Mouse (Mus musculus): ENCODE measurements around the gene Shank1.

Gene Shank1

DNA sequence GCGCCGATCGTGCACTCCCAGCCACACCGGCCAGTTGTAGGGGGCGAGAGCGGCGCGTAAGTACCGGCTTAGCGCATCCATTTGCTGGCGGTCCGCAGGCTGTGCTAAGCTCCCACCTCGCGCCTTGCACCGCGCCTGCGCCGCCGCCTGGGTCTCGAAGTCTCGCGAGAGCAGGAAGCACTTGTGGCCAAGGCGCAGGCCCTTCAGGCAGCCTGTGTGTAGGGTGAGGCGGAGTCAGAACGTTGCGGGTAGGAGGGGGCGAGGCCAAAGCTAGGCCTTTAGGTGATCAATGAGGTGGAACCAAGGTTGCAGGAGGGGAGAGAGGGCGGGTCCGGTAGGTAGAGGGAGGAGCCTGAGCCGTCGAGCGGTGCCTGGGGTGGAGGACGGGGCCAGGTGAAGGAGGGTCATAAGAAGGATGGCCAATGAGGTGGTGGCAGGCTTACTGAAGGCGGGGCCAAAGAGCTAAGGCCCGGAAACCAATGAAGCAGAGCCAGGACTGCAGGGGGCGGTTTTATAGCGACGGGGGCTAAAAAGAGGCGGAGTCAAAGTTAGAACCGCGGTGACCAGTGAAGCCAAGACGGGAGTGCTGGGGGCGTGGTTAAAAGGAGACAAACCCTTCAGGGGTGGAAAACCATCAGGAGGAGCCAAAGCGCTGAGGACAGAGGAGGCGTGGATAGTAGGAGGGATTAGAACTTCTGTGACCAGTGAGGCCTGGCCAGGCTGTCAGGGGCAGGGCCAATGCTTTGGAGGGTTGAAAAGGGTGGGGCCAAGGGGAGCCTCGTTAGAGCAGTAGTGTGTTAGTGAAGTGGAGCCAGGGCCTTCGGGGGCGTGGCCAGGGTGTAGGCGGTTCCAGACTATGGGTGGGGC, 5.0 kb upstream of the Shank1 start:
- DNase-seq (ENCODE audit: low spot score in 2 of 2) = peak; percentile 68 to 91

DNA sequence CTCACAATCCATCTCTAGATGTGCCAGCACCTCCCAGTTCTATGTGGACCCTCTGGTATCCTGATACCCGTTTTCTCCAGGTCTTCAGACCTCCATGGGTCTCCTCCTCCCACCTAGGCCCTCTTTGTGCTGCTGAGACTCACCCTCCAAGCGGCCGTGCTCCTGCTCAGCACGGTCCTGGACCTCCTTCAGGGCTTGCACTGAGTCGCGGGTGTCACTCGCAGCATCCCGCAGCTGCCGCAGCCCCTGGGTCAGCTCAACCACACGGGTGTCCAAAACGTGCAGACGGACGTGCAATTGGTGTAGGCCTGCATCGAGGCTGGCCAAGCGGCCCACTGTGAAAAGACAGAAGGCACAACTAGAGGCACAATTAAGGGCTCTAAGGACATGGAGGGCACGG, 4.4 kb upstream of the Shank1 start:
- DNase-seq (ENCODE audit: low spot score in 2 of 2) = no peak

DNA sequence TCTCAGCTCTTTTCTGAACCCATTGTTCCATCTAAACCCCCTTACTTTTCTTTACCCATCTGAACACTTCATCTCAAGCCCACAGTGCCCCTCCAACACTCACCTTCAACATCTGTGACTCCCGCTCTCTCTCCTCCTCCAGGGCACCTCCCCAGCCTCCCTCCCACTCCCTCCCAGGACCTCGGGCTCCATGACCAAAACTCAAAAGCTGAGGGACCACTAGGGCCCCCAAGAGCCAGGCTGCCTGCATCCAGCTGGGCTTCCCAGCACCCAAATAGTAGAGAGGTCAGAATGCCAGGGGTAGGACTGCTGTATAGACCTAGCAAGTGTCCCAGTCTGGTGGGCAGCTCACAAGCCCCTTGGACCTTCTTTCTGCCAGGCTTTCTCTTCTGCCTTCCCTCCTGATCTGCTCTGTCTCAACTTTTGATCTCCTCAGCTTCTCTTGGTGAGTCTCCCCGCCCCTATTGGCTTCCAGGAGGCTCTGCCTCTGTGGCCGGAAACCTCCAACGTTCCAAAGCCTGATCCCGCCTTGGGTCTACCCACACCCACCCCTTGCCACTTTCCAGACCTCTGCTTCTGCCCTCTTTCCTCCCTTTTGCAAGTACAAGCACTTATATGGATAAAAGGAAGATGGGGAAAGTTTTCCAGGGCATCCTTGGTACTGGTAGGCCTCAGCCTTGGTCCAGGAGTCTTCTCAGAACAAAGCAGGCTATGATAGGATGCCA, 3.4 kb upstream of the Shank1 start, which contains the start of gene Clec11a:
Gene Clec11a, minus strand, starts transcription at position 387 of the 725 bp plus-strand sequence.
- DNase-seq (ENCODE audit: low spot score in 2 of 2) = no peak

DNA sequence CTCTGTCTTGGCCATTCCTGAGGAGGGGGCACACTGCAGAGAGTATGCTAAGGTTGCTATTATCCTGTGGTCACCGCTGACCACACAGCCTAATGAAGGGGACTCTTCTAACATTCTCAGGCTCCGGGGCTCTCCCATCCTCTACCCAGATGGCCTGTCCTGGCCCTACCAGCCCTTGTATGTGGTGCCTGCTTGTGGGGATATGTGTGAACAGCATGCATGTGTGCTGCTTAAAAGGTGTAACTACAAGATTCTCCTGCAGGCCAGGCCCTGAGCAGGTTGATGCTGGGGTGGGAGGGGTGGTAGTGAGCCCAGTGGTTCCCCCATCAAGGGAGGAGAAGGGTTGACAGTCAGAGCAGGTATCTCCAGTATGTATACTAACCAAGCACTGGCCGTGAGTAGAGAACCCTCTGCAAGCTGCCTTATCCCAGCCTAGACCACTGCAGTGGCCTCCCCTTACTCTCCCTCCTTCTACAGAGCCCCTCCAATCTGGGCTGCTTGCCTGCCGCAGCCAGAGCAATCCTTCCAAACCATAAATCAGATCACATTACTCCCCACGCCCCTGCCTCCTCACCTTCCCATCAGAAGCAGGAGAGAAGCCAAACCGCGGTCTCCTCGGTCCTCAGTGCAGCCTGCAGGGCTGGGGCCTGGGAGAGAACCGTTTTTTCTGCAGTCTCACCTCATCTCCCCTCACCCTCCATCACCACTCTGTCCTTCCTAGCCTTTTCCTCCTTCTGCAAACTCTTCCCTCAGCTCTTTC, 2.6 kb upstream of the Shank1 start:
- DNase-seq (ENCODE audit: low spot score in 2 of 2) = no peak

DNA sequence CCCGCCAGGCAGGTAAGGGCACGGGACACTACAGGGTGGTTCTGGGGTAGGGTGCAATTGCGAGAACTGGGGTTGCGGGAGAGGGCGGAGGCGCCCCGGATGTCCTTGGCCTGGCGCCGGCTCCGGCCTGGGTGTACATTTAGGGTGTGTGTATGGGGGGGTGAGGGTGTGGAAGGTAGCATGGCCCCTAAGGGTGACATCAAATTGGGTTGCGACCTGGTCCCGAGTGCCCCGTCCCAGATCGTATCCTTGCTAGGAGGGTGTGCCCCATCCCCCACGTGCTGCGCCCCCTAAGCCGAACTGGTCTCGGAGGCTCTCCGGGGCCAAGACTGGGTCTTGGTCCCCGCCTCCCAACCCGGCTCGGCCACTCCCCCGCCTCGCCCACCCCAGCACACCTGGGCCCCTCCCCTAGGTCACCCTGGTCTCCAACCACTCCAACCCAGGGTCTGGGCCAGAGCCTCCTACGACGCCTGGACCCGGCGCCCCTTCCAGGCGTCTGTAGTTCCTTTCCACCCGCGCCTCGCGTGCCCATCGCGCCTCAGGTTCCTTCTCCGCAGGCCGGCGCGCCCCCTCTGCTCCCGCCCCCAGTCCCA, 328 bp downstream of the Shank1 start:
- no peak for DNase-seq (ENCODE audit: low spot score in 2 of 2)

DNA sequence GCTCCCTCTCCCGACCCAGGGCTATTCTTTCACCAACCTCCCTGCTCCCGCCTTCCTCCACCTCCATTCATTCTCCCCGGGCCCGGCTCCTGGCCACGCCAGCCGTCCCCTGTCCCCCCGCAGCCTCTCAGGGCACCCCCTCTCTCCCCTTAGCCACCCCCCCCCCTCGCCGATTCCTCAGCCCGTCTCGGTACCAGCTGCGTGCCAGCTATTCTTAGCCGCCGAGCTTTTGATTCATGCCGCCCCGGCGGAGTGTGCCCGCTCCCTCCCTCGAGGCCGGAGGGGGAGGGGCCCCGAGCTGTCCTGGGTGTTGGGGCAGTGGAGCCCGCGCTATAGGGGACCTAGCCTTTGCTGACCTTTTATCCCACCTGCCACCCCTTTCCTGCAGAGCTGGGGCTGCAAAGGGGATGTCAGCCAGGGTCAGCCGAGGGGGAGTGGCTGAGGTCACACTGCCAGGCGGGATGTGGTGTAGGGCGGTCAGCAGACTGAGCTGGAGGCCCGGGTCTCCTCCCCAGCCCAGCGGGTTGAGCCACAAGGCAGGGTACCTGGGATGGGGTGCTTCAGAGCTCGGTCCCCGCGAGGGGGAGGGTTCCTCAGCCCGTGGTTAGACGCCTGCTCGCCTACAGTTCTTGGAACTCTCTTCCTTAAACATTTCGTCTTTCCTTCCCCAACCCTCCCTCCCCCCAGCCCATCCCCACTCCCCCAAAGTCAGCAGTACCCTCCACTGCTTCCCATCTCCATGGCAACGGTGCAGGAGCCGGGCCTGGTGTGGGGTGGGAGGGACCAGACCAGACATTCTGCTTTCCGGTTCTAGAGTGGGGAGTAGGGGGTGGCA, 1.0 kb downstream of the Shank1 start:
- peak in 1 of 2 experiments; percentile 40 for DNase-seq (ENCODE audit: low spot score in 2 of 2)

DNA sequence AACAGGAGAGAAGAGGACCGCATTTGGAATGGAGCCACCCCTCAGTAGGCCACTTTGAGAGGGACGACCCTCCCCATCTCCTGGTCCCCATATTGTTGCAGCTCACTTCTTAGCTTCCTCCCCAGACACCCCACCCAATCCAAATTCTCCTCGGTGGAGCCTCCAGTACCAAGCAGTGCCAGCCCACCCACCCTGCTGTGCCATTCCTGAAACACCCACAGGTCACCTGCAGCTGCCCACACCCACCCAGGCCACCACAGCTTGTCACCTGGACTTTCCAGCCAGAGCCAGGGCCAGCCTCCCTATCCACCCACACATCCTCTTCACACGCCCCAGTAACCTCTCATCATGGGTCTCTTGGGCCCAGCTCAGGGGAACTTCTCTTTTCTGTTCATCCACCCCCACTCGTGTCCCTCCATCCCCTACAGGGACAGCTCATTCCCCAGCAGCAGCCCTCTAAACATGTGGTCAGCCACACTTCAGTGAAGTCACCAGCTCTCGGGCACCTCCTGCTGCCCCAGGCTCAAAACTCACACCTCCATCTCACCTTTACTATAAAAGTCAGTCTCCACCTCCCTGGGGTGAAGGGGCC, 1.8 kb downstream of the Shank1 start:
- DNase-seq (ENCODE audit: low spot score in 2 of 2) = peak in 1 of 2 experiments; percentile 56

DNA sequence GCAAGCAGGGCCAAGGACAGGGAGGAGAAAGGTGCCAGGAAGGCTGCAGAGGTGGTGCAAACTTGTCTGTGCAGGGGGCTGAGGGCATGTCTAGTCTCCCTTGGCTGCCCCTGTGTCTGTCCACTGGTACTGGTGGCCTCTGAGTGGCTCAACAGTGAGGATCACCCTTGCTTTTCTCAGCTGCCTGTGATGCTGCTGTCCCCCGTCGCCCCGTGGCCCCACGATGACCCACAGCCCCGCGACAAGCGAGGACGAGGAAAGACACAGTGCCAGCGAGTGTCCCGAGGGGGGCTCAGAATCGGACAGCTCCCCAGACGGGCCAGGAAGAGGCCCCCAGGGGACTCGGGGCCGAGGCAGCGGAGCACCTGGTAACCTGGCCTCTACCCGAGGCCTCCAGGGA, 2.4 kb downstream of the Shank1 start:
- no peak for DNase-seq (ENCODE audit: low spot score in 2 of 2)

DNA sequence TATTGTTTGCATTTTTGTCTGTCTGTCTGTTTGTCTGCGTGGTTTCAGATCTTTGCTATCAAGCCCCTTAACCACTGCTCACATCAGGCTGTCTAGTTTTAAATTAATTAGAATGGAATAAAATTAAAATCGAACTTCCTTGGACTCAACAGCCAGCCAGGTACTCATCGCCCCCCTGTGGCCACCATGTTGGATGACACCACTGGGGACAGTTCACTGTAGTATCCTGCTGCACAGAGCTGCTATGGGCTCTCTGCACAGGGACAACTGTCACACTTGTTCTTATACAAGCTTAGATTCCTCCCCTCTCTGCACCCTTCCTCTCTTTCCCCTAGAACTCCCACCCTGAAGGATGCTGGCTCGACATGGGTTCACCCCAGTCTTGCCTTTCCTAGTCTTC, 7.9 kb downstream of the Shank1 start:
- DNase-seq (ENCODE audit: low spot score in 2 of 2) = peak in 1 of 2 experiments; percentile 51

DNA sequence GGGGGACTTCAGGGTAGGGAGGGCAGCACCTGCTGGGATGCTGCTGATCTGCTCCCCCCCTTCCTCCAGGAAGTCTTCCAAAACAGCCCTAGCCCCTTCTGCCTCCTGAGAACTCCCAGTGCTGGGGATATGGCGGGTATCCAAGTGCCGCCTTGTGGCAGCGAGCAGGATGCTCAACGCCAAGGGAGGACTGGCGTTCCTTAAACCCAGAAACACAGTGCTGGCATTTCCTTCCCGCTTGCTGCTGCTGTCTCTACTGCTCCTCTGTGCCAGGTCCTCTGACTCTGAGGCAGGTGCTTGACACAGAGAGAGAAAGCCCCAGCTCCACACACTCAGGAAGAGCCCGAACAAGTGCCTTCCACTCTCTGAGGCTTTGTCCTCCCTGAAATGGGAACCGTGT, 10.8 kb downstream of the Shank1 start:
- no peak for DNase-seq (ENCODE audit: low spot score in 2 of 2)

DNA sequence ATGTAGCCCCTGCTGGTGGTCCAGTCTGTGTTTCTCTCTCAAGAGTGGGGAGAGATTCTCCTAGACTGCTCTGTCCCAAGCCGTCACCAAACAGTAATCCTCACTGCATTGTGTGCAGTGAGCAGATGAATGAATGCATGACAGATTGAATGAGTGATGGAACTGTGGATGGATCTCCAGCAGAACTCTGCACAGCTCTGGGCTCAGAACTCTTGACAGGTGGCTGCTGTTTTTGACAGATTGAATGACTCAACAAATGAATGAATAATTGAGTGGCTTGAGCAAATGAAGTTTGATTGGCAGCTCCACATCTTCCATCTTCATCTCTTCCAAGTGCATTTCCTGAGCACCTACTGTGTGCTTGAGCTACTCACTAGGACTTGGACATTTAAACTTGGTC, 12.2 kb downstream of the Shank1 start:
- DNase-seq (ENCODE audit: low spot score in 2 of 2) = no peak

DNA sequence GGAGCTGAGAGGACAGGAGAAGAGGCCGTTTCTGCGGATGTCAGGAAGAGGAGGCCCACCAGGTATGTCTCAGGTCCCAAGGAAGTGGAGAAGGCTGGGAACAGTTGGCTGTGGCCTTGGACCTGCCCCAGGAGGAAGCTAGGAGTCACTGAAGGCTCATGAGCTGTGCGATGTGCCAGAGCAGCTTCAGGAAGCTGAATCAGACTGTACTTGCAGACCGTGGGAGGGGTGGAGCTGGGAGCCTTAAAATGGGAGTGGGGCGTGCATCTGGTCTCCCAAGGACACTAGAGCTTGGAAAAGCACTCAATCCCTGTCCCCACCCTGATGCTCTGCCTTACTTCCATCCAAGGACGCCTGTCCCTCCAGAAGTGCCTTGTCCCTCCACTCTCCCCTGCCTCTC, 16.6 kb downstream of the Shank1 start:
- no peak for DNase-seq (ENCODE audit: low spot score in 2 of 2)

DNA sequence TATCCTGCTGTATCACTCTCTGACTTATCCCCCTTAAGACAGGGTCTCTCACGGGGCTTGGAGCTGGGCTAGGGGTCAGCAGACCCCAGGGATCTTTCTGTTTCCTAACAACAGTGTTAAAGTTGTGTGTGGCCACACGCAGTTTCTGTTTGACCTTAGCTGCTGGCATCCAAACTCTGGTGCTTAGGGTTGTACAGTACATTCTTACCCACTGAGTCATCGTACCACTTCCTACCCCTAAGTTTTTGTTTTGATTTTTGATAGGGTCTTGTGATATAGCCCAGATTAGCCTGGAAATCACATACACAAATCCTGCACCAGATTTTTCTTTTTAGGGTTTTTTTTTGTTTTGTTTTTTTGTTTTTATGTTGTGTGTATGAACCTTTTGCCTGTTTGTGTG, 22.3 kb downstream of the Shank1 start:
- DNase-seq (ENCODE audit: low spot score in 2 of 2) = no peak

DNA sequence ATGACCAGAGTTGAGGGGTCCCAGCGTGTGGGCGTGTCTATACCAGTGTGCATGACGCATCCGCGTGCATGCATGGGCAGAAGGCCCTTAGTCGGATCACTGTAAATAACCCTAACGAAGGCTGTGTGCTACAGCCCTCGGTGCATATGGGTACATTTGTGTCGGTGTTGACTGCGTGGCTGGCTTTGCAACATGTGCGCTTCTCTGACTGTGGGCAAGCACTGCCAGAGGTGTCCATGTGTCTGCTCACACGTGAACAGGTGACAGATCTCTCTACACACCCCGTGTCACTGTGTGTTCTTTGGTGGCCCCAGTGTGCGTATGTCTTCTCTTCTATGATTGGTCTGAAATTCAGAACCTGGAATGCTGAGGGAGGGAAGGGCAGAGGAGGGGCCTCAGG, 24.1 kb downstream of the Shank1 start:
- no peak for DNase-seq (ENCODE audit: low spot score in 2 of 2)

DNA sequence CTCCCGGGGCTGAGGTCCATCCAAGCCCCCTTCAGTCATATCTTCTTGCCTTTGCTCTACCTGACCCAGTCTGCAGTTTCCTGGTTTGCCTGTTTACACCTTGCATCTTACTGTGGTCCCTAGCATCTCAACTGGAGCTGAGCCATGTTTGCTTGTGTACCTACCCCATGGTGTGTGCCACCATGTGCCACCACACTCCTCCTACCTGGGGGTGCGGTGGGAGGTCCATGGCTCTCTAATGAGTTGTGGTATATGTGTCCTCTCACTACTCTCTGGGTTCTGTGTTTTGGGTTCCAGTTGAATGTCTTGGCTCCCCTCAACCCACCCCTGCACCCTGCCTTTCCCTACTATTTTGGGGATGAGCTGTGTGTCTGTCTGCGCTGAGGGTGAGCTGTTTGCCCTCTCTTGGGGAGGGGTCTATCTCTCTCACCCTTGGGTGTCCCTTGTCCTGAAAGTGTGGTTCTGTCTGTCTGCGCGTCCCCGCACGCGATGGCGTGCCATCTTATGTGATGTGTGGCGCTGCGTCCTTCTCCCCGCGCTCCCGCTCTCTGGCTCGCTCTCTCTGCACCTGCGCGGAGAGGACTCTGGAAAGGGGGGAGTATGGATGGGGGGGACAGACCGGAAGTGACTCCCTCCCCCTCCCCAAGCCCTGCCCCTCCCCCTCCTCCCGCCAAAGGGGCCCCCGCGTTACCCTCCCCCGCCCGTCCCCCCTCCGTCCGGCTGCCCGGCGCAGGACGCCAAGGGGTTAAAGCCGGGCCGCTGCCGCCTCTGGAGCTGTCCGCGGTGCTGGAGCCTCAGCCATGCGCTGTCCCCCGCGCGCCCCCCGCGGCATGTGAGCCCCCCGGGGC, 25.2 kb downstream of the Shank1 start:
- no peak for DNase-seq (ENCODE audit: low spot score in 2 of 2)

DNA sequence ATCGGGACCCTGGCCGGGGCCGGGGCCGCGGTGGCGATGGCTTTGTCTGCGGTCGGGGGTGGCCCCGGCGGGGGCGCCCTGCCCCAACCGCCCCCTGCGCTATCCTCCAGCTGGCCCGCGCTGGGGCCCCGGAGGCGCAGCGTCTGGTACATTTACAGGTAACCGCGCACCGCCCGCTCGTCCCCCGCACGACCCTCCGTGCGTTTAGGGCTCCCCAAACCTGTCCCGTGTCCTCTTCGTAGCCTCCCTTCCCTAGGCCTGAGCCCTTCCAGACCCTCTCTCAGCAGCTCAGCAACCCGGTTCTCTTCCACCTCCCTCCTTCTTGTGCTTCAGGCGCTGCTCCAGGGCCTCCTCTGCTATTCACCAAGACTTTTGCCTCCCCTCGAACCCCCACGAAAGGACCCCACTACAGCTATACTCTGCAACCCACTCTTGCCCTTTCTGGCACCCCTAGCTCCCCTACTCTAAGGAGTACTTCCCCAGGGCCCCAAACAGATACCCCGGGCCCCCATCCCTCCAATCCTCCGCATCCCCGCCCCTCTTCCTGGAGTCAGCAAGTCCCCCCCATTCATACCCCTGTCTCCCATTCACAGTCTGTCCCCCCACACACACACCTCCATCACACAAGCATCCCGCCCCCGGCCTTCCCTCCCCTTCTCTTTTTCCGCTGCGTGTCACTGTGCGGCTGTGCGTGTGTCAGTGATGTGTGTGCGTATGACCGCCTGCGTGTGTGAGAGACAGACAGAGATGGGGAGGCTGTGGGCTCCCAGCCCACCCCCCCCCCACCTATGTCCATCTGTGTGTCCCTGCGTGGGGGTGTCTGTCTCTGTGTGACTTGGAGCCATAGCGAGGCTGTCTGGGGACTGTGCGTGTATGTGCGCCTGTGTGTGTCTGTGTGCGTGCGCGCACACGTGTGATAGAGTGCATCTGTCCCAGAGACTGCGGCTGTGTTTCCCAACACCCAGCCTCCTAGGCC, 26.3 kb downstream of the Shank1 start:
- no peak for DNase-seq (ENCODE audit: low spot score in 2 of 2)

DNA sequence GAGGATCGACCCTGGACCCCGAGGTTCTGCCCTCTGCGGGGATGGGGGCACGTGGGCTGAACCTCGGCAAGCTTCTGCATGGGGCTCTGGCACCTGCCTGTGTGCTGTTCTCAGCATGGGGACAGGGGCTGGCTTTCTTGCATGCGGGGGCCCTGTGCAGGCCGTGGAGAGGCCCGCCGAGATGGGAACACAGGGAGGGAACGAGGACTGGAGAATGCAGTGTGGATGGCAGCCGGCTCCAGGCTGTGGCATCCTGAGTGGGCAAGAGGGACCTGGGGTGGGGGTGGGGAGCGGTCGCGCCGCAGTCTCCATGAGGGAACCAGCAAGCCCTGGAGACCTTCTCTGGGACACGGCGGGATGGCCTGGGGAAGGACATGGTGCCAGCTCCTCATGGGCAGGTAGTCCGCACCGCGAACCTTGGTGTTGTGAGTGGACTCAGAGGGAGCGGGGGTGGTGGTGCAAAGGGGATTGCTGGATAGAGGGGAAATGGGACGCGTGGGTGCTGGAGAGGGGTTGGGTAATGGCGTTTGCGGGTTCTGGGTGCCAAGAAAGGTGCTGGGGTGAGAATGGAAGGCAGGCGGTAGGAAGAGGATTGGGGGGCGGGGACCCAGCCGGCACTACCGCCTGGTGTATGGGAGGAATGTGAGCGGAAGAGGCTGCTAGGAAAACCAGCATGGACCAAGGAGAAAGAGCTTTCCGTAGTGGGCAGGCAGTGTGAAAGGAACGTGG, 27.2 kb downstream of the Shank1 start:
- DNase-seq (ENCODE audit: low spot score in 2 of 2) = no peak

DNA sequence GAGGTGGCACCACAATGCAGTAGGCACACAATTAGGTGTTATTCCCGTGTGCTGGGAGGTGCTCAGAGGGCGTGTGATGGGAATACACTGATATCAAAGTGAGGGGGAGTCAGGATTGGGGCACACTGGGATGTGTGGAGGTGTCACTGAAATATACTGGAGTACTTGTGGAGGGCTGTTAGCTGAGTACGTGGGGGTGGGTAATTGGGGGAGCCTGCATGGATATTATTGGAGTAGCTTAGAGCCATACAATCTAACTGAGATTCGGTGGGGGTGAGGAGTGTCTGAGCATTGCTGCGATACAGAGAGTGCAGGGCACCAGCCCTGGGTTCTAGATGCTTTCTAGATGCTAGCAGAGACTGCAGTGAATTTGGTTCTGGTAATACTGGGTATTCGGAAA, 30.2 kb downstream of the Shank1 start:
- no peak for DNase-seq (ENCODE audit: low spot score in 2 of 2)

All from spleen, postnatal 10 days (tissue).